8 mouse cellular contexts compared by ENCODE assay signal in genomic region chr11:60941370-60941769, GRCm38 (mm10). TPM values are rescaled to one million over a fixed set of nuclear protein-coding genes. Genes with fewer than 3 reads are reported as not detected.
A peak's percentile ranks its signal among the peaks of the same experiment; 100 is the strongest.
DNase-seq lines count a peak whose midpoint lies in the region; ATAC-seq and TF ChIP-seq lines count a peak whose summit lies in the region.
"Had no signal": no experiment of that assay in that cellular context is flagged by ENCODE, and none has a peak within 500 bp of the region (broad histone marks: within the 10 kb centered on the region; RNA-seq: fewer than 3 reads in every experiment).

No protein-coding gene starts in this region.

- H3K4me1 ChIP-seq in midbrain, embryonic 11.5 days (ENCODE audit: control insufficient read depth, insufficient read depth, low read length), result no peaks in the 10 kb centered on the region
- H3K4me1 ChIP-seq in midbrain, postnatal 0 days (ENCODE audit: insufficient read depth, low read length), result no peaks in the 10 kb centered on the region
- H3K4me1 ChIP-seq in liver, embryonic 13.5 days (replicated peaks), result peaks cover 71% of the 10 kb centered on the region

- 69% methylated on average over 9 of the region's 9 CpGs for WGBS in midbrain, embryonic 11.5 days
- 75% methylated on average over 9 of the region's 9 CpGs for WGBS in midbrain, postnatal 0 days
- 63% methylated on average over 9 of the region's 9 CpGs for WGBS in liver, embryonic 13.5 days (ENCODE audit: insufficient replicate concordance)

- H3K27me3 ChIP-seq in midbrain, embryonic 11.5 days (ENCODE audit: control insufficient read depth, insufficient read depth, low read length), result no peaks in the 10 kb centered on the region
- H3K27me3 ChIP-seq in midbrain, postnatal 0 days (ENCODE audit: insufficient read depth, low read length), result no peaks in the 10 kb centered on the region
- no peaks in the 10 kb centered on the region for H3K27me3 ChIP-seq in liver, embryonic 13.5 days

- no peak overlapping the region for H3K4me2 ChIP-seq in midbrain, embryonic 11.5 days
- H3K4me2 ChIP-seq in midbrain, postnatal 0 days (ENCODE audit: low read depth, low read length, poor library complexity, severe bottlenecking), result no peak overlapping the region
- H3K4me2 ChIP-seq in liver, embryonic 13.5 days, result peak overlapping the region; percentile 82

- H3K27ac ChIP-seq in midbrain, embryonic 11.5 days (ENCODE audit: low read depth, low read length), result no peak overlapping the region
- H3K27ac ChIP-seq in midbrain, postnatal 0 days (ENCODE audit: low read depth, low read length), result no peak overlapping the region
- peak overlapping the region; percentile 92 for H3K27ac ChIP-seq in liver, embryonic 13.5 days

- no peaks in the 10 kb centered on the region for H3K36me3 ChIP-seq in midbrain, embryonic 11.5 days (ENCODE audit: control insufficient read depth, insufficient read depth, low read length)
- peaks cover 20% of the 10 kb centered on the region for H3K36me3 ChIP-seq in midbrain, postnatal 0 days (ENCODE audit: insufficient read depth, low read length)
- peaks cover 99% of the 10 kb centered on the region for H3K36me3 ChIP-seq in liver, embryonic 13.5 days

- H3K9me3 ChIP-seq in midbrain, embryonic 11.5 days (ENCODE audit: control insufficient read depth, low read length), result no peaks in the 10 kb centered on the region
- H3K9me3 ChIP-seq in midbrain, postnatal 0 days (ENCODE audit: low read length), result no peaks in the 10 kb centered on the region
- H3K9me3 ChIP-seq in liver, embryonic 13.5 days (replicated peaks), result no peaks in the 10 kb centered on the region

- ATAC-seq in midbrain, embryonic 11.5 days (ENCODE audit: low FRiP score), result 0 out of 2 replicates have a peak, but pooled peaks have one; percentile 35
- ATAC-seq in midbrain, postnatal 0 days (ENCODE audit: low FRiP score), result no peak
- peak; percentile 76 for ATAC-seq in liver, embryonic 13.5 days (ENCODE audit: low read depth)
- ATAC-seq: forebrain, embryonic 16.5 days had no signal

- no peak overlapping the region for H3K4me3 ChIP-seq in midbrain, embryonic 11.5 days (ENCODE audit: low read depth, low read length)
- no peak overlapping the region for H3K4me3 ChIP-seq in midbrain, postnatal 0 days (ENCODE audit: low read depth, low read length)
- H3K4me3 ChIP-seq in liver, embryonic 13.5 days (replicated peaks), result peak overlapping the region; percentile 56

- no peak for TF ChIP-seq CTCF in midbrain, postnatal 0 days (IDR thresholded peaks at IDR 0.05)

- H3K9ac ChIP-seq in midbrain, embryonic 11.5 days (ENCODE audit: low read length), result no peak overlapping the region
- H3K9ac ChIP-seq in midbrain, postnatal 0 days (replicated peaks; ENCODE audit: low read length, poor library complexity, severe bottlenecking), result no peak overlapping the region
- H3K9ac ChIP-seq in liver, embryonic 13.5 days, result peak overlapping the region; percentile 75

- no peak for DNase-seq in midbrain, embryonic 11.5 days (ENCODE audit: low spot score, missing footprints)
- no peak for DNase-seq in midbrain, postnatal 0 days (ENCODE audit: low spot score)
- peak; percentile 26 for DNase-seq in forelimb bud, embryonic 11.5 days (ENCODE audit: low read depth, low spot score)
- DNase-seq in liver, embryonic 13.5 days, result peak; percentile 62
- DNase-seq in yolk sac, embryonic 10.5 days (ENCODE audit: low spot score), result peak; percentile 43
- DNase-seq in adrenal gland, postnatal 14 days, result no peak
- DNase-seq in ovary, postnatal 14 days (ENCODE audit: low spot score), result no peak

RNA-seq across cellular contexts. Expression of gene Map2k3, which starts 9.5 kb away (rescaled TPM):
- polyA plus RNA-seq in midbrain, embryonic 11.5 days (2014; fragmentation: Nextera tagmentation; extraction: Ambion mirVana), result 34.2 and 37.4 TPM in 2 replicates
- total RNA-seq in midbrain, postnatal 0 days (2014; rRNA removed), result 10.1 and 23.1 TPM in 2 replicates
- polyA plus RNA-seq in midbrain, postnatal 0 days (2015; fragmentation: Nextera tagmentation; extraction: Ambion mirVana), result 22.9 and 23.4 TPM in 2 replicates
- 157 and 164 TPM in 2 replicates for polyA plus RNA-seq in liver, embryonic 13.5 days (2015; fragmentation: Nextera tagmentation; extraction: Ambion mirVana)
- 70.0 and 74.3 TPM in 2 replicates for total RNA-seq in adrenal gland, postnatal 14 days (2021)

RNA-seq across cellular contexts. Expression of gene Natd1, which starts 26.8 kb away (rescaled TPM):
- 18.3 and 24.3 TPM in 2 replicates for polyA plus RNA-seq in midbrain, embryonic 11.5 days (2014; fragmentation: Nextera tagmentation; extraction: Ambion mirVana)
- 28.7 and 33.5 TPM in 2 replicates for total RNA-seq in midbrain, postnatal 0 days (2014; rRNA removed)
- polyA plus RNA-seq in midbrain, postnatal 0 days (2015; fragmentation: Nextera tagmentation; extraction: Ambion mirVana), result 14.5 and 15.9 TPM in 2 replicates
- polyA plus RNA-seq in liver, embryonic 13.5 days (2015; fragmentation: Nextera tagmentation; extraction: Ambion mirVana), result 8.6 and 10.5 TPM in 2 replicates
- 17.9 and 18.4 TPM in 2 replicates for total RNA-seq in adrenal gland, postnatal 14 days (2021)

Comparison
In these comparisons a context has a peak if more than half of its experiments do, and no peak if none do; other contexts are left out.
1. DNase-seq: peak in forelimb bud, embryonic 11.5 days (single experiment), liver, embryonic 13.5 days (single experiment) and yolk sac, embryonic 10.5 days (single experiment); none in midbrain, embryonic 11.5 days (single experiment), midbrain, postnatal 0 days (single experiment), adrenal gland, postnatal 14 days (single experiment) and ovary, postnatal 14 days (single experiment).